Mouse (Mus musculus) brain, embryonic 18.5 days (tissue): Measurements from ENCODE around the gene Cd300ld3.
"Not testable (repeated sequence)": the region's sequence is repeated elsewhere in the genome, so short reads cannot be mapped to it uniquely, and the experiment has no call there.

Experiments used
- DNase-seq: peaks from one replicate; pipeline ENCODE4 v3.0.0-alpha.2; 2012; ENCODE audit warnings: low read depth, low spot score

Cd300ld3 gene

GRCm38 (mm10) chr11:115052991-115053390, 4.8 kb upstream of the Cd300ld3 start:
- no peak for DNase-seq

- no peak for DNase-seq
These were observed 4.0 kb upstream of the Cd300ld3 start for GRCm38 (mm10) chr11:115052206-115052605.

DNA sequence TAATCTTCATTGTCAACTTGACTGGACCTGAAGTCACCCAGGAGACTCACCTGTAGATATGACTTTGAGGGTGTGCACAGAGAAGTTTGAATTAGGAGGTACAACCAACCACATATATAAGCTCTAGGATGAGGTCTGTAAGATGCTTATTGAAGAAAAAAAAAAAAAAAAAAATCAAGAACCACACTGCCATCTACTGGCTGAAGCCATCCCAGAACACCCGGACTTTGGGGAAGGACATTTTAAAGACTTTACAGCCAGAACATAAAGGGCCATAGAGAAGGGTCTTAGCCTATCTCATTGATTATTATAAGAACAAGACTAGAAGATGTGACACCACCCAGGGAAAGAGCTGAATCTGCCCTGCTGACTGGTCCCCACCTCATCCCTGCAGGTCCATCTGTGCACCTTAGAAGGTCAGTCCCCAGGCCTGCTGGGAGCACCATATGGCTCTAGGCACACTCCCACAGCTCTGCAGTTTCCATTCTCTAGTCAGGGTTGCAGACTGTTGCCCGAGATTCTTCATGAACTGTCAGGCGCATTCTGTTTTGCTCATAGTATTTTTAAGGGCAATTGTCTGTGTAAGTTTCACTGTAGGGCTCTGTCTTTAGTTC, 1.2 kb upstream of the Cd300ld3 start:
- DNase-seq: no peak

DNA sequence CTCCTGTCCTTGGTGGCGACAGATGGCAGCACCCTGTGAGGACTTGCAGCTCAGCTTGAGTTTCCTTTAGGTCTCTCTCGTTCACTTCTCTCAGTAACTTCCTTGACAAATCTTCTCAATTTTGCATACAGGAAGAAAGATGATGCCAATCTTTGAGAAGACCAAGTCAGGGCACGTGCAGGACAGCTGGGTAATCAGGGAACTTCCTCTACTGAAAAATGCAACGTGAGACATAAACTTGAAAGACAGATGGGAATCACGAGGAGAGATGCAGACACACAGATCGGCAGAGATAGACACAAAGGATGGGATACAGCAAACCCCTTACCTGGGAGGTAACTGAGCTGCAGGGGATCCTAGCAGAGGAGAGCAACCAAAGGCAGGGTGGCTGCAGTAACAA, 10.5 kb downstream of the Cd300ld3 start, which contains the start of gene Cd300ld5:
TSS of gene Cd300ld5 (minus strand) at position 101 of the 400 bp plus-strand sequence.
- DNase-seq: not testable (repeated sequence)

GRCm38 (mm10) chr11:115026912-115027311, 21.3 kb downstream of the Cd300ld3 start, which contains the start of gene Cd300ld4:
Gene Cd300ld4 (minus strand): TSS chr11:115027012.
- not testable (repeated sequence) for DNase-seq

DNA sequence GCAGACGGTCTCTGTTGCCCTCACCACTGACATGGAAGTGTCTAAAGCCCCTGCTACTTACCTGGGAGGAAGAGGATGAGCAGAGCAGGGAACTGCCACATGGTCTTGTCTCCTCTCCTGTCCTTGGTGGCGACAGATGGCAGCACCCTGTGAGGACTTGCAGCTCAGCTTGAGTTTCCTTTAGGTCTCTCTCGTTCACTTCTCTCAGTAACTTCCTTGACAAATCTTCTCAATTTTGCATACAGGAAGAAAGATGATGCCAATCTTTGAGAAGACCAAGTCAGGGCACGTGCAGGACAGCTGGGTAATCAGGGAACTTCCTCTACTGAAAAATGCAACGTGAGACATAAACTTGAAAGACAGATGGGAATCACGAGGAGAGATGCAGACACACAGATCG, 32.1 kb downstream of the Cd300ld3 start, which contains the start of gene Cd300ld2:
TSS of gene Cd300ld2 (minus strand) at position 101 of the 400 bp plus-strand sequence.
- not testable (repeated sequence) for DNase-seq

DNA sequence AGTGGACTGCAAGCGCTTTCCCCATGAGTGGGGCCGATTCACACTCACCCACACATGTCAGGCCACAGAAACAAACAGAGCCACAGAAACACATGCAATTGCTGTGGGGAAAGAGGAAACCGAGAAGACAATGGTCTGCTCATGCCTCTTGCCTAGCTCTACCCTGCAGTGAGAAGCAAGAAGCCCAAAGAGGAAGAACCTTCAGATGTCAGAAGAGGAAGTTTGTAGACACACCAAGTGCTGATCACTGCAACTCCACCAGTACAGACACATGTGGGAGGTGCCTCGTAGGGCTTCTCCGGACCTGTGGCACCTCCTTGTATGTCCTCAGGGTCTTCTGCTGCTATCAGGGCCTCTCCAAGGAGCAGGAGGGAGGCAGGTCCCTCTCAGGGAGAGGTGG, 44.1 kb downstream of the Cd300ld3 start:
- DNase-seq: no peak

- DNase-seq: no peak
These were observed 46.7 kb downstream of the Cd300ld3 start, which contains the start of gene Cd300c2 for GRCm38 (mm10) chr11:115001474-115002040. Gene Cd300c2 (minus strand): TSS chr11:115001880.
